Mouse (Mus musculus) kidney, adult 9 months (tissue): ENCODE results near the gene Hfe2.

Experiments
- DNase-seq: peaks from one replicate; pipeline ENCODE4 v3.0.0; 2022

The Hfe2 gene

GRCm38 (mm10) chr3:96532050-96532449 is 7.1 kb downstream of the Hfe2 start:
- no peak for DNase-seq

- no peak for DNase-seq
These were observed 9.3 kb downstream of the Hfe2 start for GRCm38 (mm10) chr3:96534300-96534699.

- no peak for DNase-seq
These were observed 14.3 kb downstream of the Hfe2 start for GRCm38 (mm10) chr3:96539316-96539715.

GRCm38 (mm10) chr3:96540740-96541139 is 15.8 kb downstream of the Hfe2 start:
- DNase-seq: no peak

GRCm38 (mm10) chr3:96541328-96542078 is 16.5 kb downstream of the Hfe2 start:
- DNase-seq: peak; percentile 41

- no peak for DNase-seq
These were observed 17.6 kb downstream of the Hfe2 start for GRCm38 (mm10) chr3:96542554-96542953.

GRCm38 (mm10) chr3:96543345-96543744 is 18.4 kb downstream of the Hfe2 start:
- no peak for DNase-seq

- peak; percentile 23 for DNase-seq
These were observed 20.6 kb downstream of the Hfe2 start for GRCm38 (mm10) chr3:96545565-96545964.

- DNase-seq: no peak
These were observed 21.9 kb downstream of the Hfe2 start for GRCm38 (mm10) chr3:96546880-96547279.

GRCm38 (mm10) chr3:96547389-96547960 is 22.5 kb downstream of the Hfe2 start:
- peak; percentile 78 for DNase-seq

GRCm38 (mm10) chr3:96548824-96549223 is 23.9 kb downstream of the Hfe2 start:
- no peak for DNase-seq

- DNase-seq: no peak
These were observed 24.4 kb downstream of the Hfe2 start for GRCm38 (mm10) chr3:96549346-96549745.

- DNase-seq: peak; percentile 86
These were observed 26.2 kb downstream of the Hfe2 start for GRCm38 (mm10) chr3:96551203-96551602.

- peak; percentile 36 for DNase-seq
These were observed 26.9 kb downstream of the Hfe2 start for GRCm38 (mm10) chr3:96551890-96552289.

- DNase-seq: no peak
These were observed 28.6 kb downstream of the Hfe2 start for GRCm38 (mm10) chr3:96553601-96554000.

- peak; percentile 50 for DNase-seq
These were observed 29.3 kb downstream of the Hfe2 start for GRCm38 (mm10) chr3:96554251-96554650.

GRCm38 (mm10) chr3:96555041-96555596 is 30.1 kb downstream of the Hfe2 start:
- peak; percentile 96 for DNase-seq

GRCm38 (mm10) chr3:96555999-96556614 is 31.1 kb downstream of the Hfe2 start:
- DNase-seq: peak; percentile 37

GRCm38 (mm10) chr3:96556651-96557635 is 32.0 kb downstream of the Hfe2 start:
- DNase-seq: peak; percentile 58

GRCm38 (mm10) chr3:96557694-96558093 is 32.7 kb downstream of the Hfe2 start, which contains the start of gene Txnip:
TSS of gene Txnip (plus strand) at chr3:96557957.
- DNase-seq: peak; percentile 100

- DNase-seq: peak; percentile 60
These were observed 33.2 kb downstream of the Hfe2 start for GRCm38 (mm10) chr3:96558159-96558558.

GRCm38 (mm10) chr3:96558668-96559196 is 33.8 kb downstream of the Hfe2 start:
- peak; percentile 35 for DNase-seq
